Mouse (Mus musculus): ENCODE measurements around the gene Hnrnpa2b1. TPM values are rescaled to one million over a fixed set of nuclear protein-coding genes. Genes with fewer than 3 reads are reported as not detected.

The Hnrnpa2b1 gene
- polyA plus RNA-seq, 1 experiment: 154 TPM

DNA sequence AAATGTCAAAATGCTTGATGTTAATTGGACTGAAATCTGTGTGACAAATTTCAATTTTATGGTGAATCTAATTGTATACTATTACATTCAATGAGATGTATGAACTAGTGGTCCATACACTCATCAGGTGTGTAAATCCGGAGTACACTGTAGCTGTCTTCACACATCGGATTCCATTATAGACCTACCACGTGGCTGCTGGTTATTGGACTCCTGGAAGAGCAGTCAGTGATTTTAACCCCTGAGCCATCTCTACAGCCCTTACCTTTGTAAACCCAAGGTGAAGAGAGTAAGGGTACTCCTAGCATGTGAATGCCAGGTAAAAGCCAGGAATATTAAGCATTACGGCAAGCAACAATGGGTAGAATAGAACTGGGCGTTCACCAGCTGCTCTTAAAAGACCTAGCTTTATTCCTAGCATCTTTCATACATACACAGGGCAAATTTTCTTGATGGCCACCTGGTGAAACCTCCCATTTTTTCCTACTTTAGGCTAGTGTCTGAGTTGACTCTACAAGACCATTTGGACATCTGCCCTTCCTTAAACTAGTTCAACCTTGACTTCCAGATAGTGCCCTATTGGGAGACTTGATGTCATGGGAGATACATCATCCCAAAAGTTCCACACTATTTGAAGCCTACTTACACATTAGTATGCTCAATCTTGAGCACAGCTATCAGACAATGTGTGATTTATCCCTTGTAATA is 10.2 kb downstream of the Hnrnpa2b1 start:
- Histone ChIP-seq H3K4me3 (ENCODE audit: control insufficient read depth, insufficient read depth, low read length) (no peak overlapping the region), H3K27ac (ENCODE audit: control insufficient read depth, insufficient read depth, low read length) (no peak overlapping the region), H3K36me3 (ENCODE audit: control insufficient read depth, insufficient read depth, low read length) (peaks cover 71% of the 10 kb centered on the region), H3K27me3 (ENCODE audit: control insufficient read depth, insufficient read depth, low read length) (no peaks in the 10 kb centered on the region), H3K4me1 (replicated peaks; ENCODE audit: control insufficient read depth, insufficient read depth, low read length) (no peaks in the 10 kb centered on the region)
- TF ChIP-seq POLR2A (IDR thresholded peaks at IDR 0.05; ENCODE audit: control insufficient read depth, extremely low read depth, insufficient read depth, low read length, poor library complexity): no peak
- TF ChIP-seq CTCF (IDR thresholded peaks at IDR 0.05; ENCODE audit: borderline replicate concordance, control insufficient read depth, extremely low read depth, insufficient read depth, low read length, poor library complexity): no peak
- 92% methylated on average over 5 of the region's 5 CpGs for WGBS
- no peak for DNase-seq

DNA sequence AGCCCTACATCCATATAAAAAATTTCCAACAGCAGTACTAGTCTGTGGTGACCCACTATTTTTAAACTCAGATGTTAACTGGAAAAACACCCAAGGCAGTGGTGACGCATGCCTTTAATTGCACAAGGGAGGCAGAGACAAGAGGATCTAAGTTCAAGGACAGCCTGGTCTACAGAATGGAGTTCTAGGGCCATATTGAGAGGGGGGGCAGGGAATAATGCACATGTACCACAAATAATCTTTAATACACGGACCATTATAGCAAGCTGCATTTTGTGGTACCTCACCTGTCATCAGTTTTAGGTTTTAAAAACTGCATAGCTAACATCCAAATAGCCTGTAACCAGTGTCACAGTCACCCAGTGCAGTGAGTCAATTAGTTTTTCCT is 10.8 kb downstream of the Hnrnpa2b1 start:
- DNase-seq: no peak
- Histone ChIP-seq H3K36me3 (ENCODE audit: control insufficient read depth, insufficient read depth, low read length) (peaks cover 66% of the 10 kb centered on the region), H3K4me3 (ENCODE audit: control insufficient read depth, insufficient read depth, low read length) (no peak overlapping the region), H3K27ac (ENCODE audit: control insufficient read depth, insufficient read depth, low read length) (no peak overlapping the region), H3K4me1 (replicated peaks; ENCODE audit: control insufficient read depth, insufficient read depth, low read length) (no peaks in the 10 kb centered on the region), H3K27me3 (ENCODE audit: control insufficient read depth, insufficient read depth, low read length) (no peaks in the 10 kb centered on the region)
- 90% methylated on average over 2 of the region's 2 CpGs for WGBS
- TF ChIP-seq POLR2A (IDR thresholded peaks at IDR 0.05; ENCODE audit: control insufficient read depth, extremely low read depth, insufficient read depth, low read length, poor library complexity): no peak
- TF ChIP-seq CTCF (IDR thresholded peaks at IDR 0.05; ENCODE audit: borderline replicate concordance, control insufficient read depth, extremely low read depth, insufficient read depth, low read length, poor library complexity): no peak

DNA sequence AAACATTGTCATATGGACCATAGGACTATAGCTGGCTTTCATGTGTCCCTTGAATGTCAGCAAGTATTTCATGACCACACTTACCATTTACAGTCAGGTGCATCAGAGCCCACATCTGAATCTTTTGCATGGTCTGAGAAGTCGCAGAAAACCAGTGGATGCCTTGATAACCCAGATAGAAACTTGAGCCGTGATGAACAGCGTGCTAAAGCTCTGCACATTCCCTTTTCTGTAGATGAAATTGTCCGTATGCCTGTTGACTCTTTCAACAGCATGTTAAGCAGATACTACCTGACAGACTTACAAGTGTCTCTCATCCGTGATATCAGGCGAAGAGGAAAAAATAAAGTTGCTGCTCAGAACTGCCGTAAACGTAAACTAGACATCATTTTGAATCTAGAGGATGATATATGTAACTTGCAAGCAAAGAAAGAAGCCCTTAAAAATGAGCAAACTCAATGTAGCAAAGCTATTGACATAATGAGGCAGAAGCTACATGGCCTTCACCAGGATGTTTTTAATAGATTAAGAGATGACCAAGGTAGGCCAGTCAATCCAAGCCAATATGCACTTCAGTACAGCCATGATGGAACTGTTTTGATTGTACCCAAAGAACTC is 11.8 kb downstream of the Hnrnpa2b1 start:
- TF ChIP-seq CTCF (IDR thresholded peaks at IDR 0.05; ENCODE audit: borderline replicate concordance, control insufficient read depth, extremely low read depth, insufficient read depth, low read length, poor library complexity) (no peak), POLR2A (IDR thresholded peaks at IDR 0.05; ENCODE audit: control insufficient read depth, extremely low read depth, insufficient read depth, low read length, poor library complexity) (no peak)
- DNase-seq: no peak
- Histone ChIP-seq H3K27me3 (ENCODE audit: control insufficient read depth, insufficient read depth, low read length) (no peaks in the 10 kb centered on the region), H3K27ac (ENCODE audit: control insufficient read depth, insufficient read depth, low read length) (no peak overlapping the region), H3K4me3 (ENCODE audit: control insufficient read depth, insufficient read depth, low read length) (no peak overlapping the region), H3K36me3 (ENCODE audit: control insufficient read depth, insufficient read depth, low read length) (peaks cover 55% of the 10 kb centered on the region), H3K4me1 (replicated peaks; ENCODE audit: control insufficient read depth, insufficient read depth, low read length) (no peaks in the 10 kb centered on the region)
- WGBS: 91% methylated on average over 8 of the region's 8 CpGs

DNA sequence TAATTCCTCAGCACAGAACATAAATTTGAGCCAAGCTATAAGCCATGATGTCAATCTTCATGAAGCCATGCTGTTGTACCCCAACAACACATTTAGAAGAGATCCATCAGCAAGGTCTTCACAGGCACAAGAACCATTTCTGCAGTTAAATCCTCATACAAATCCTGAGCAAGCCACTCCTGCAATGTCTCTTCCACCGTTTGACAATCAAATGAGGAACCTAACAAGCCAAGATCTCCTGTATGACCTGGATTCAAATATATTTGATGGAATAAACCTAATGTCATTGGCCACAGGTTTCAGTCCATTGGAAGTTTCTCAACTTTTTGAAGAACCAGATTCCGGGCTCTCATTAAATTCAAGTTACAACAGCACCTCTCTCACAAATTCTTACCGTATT is 12.4 kb downstream of the Hnrnpa2b1 start:
- DNase-seq: no peak
- H3K27ac ChIP-seq (ENCODE audit: control insufficient read depth, insufficient read depth, low read length): no peak overlapping the region
- H3K36me3 ChIP-seq (ENCODE audit: control insufficient read depth, insufficient read depth, low read length): peaks cover 51% of the 10 kb centered on the region
- H3K4me3 ChIP-seq (ENCODE audit: control insufficient read depth, insufficient read depth, low read length): no peak overlapping the region
- TF ChIP-seq CTCF (IDR thresholded peaks at IDR 0.05; ENCODE audit: borderline replicate concordance, control insufficient read depth, extremely low read depth, insufficient read depth, low read length, poor library complexity): no peak
- 68% methylated on average over 3 of the region's 3 CpGs for WGBS
- no peaks in the 10 kb centered on the region for H3K4me1 ChIP-seq (replicated peaks; ENCODE audit: control insufficient read depth, insufficient read depth, low read length)
- H3K27me3 ChIP-seq (ENCODE audit: control insufficient read depth, insufficient read depth, low read length): no peaks in the 10 kb centered on the region

DNA sequence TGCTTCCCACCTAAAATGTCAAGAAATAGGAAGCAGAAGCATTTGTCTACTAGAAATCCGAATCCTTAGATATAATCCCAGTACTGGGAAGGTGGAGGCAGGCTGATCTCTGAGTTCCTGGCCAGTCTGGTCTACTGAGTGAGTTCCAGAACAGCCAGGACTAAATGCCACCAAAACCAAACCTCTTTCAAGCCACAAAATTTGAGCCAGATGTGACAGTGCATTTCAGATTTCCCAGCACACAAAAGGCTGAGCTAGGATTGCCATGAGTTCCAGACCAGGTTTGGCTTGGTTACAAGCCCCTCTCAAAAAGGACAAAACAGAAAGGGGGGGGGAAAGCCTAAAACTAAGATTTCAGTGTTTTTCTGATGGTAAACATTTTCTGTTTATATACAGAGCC is 13.5 kb downstream of the Hnrnpa2b1 start:
- no peaks in the 10 kb centered on the region for H3K4me1 ChIP-seq (replicated peaks; ENCODE audit: control insufficient read depth, insufficient read depth, low read length)
- 74% methylated on average over 1 of the region's 1 CpGs for WGBS
- no peak overlapping the region for H3K4me3 ChIP-seq (ENCODE audit: control insufficient read depth, insufficient read depth, low read length)
- TF ChIP-seq POLR2A (IDR thresholded peaks at IDR 0.05; ENCODE audit: control insufficient read depth, extremely low read depth, insufficient read depth, low read length, poor library complexity) (no peak), CTCF (IDR thresholded peaks at IDR 0.05; ENCODE audit: borderline replicate concordance, control insufficient read depth, extremely low read depth, insufficient read depth, low read length, poor library complexity) (no peak)
- no peaks in the 10 kb centered on the region for H3K27me3 ChIP-seq (ENCODE audit: control insufficient read depth, insufficient read depth, low read length)
- no peak overlapping the region for H3K27ac ChIP-seq (ENCODE audit: control insufficient read depth, insufficient read depth, low read length)
- no peak for DNase-seq
- H3K36me3 ChIP-seq (ENCODE audit: control insufficient read depth, insufficient read depth, low read length): peaks cover 41% of the 10 kb centered on the region

DNA sequence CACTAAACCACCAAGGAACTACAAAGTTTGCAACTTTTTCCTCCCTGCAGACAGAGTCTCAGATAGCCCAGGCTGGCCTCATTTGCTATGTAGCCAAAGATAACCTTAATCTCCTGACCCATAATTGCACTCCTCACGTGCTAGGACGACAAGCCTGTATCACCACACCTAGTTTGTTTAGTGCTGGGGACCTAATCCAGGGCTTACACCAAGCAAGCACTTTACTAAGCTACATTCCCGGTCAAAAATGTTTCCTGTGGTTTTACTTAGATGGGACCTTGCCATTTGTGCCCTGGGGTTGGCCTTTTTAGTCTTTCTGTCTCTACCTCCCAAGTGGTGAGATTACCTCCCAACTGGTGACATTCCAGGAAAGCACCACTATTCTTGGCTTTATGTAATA is 14.7 kb downstream of the Hnrnpa2b1 start:
- Histone ChIP-seq H3K36me3 (ENCODE audit: control insufficient read depth, insufficient read depth, low read length) (peaks cover 29% of the 10 kb centered on the region), H3K4me3 (ENCODE audit: control insufficient read depth, insufficient read depth, low read length) (no peak overlapping the region), H3K4me1 (replicated peaks; ENCODE audit: control insufficient read depth, insufficient read depth, low read length) (no peaks in the 10 kb centered on the region), H3K27ac (ENCODE audit: control insufficient read depth, insufficient read depth, low read length) (no peak overlapping the region), H3K27me3 (ENCODE audit: control insufficient read depth, insufficient read depth, low read length) (no peaks in the 10 kb centered on the region)
- DNase-seq: no peak
- TF ChIP-seq POLR2A (IDR thresholded peaks at IDR 0.05; ENCODE audit: control insufficient read depth, extremely low read depth, insufficient read depth, low read length, poor library complexity): no peak
- no peak for TF ChIP-seq CTCF (IDR thresholded peaks at IDR 0.05; ENCODE audit: borderline replicate concordance, control insufficient read depth, extremely low read depth, insufficient read depth, low read length, poor library complexity)
- 50% methylated on average over 3 of the region's 3 CpGs for WGBS

All from thymus, adult 2 months (tissue).